Mouse (Mus musculus): Measurements from ENCODE around the gene Samd7. TPM values are rescaled to one million over a fixed set of nuclear protein-coding genes. Genes with fewer than 3 reads are reported as not detected.

Samd7 gene
- polyA plus RNA-seq (2015; fragmentation: Nextera tagmentation; extraction: Ambion mirVana): 0.04 and 0.07 TPM in 2 replicates

GRCm38 (mm10) chr3:30746006-30746405 lies at the start of gene Samd7:
Gene Samd7, plus strand, starts transcription at chr3:30746293.

GRCm38 (mm10) chr3:30699711-30700505 lies 46.2 kb upstream of the Samd7 start, which contains the start of gene Lrrc31:
Gene Lrrc31, minus strand, starts transcription at chr3:30699843.

GRCm38 (mm10) chr3:30792737-30793402 lies 46.8 kb downstream of the Samd7 start, which contains the start of gene Sec62:
Gene Sec62, plus strand, starts transcription at chr3:30792875.

Other genes with a start within 250 kb of the Samd7 start
- 2.2 and 2.4 TPM in 2 replicates for gene Mecom, start 198.3 kb upstream of the Samd7 start, polyA plus RNA-seq (2015; fragmentation: Nextera tagmentation; extraction: Ambion mirVana)
- gene Actrt3, start 146.4 kb upstream of the Samd7 start, polyA plus RNA-seq (2015; fragmentation: Nextera tagmentation; extraction: Ambion mirVana): not detected in 2 replicates
- 14.1 and 14.5 TPM in 2 replicates for gene Mynn, start 144.2 kb upstream of the Samd7 start, polyA plus RNA-seq (2015; fragmentation: Nextera tagmentation; extraction: Ambion mirVana)
- gene Lrriq4, start 101.8 kb upstream of the Samd7 start, polyA plus RNA-seq (2015; fragmentation: Nextera tagmentation; extraction: Ambion mirVana): not detected in 2 replicates
- gene Lrrc34, start 98.4 kb upstream of the Samd7 start, polyA plus RNA-seq (2015; fragmentation: Nextera tagmentation; extraction: Ambion mirVana): 0.20 and 0.33 TPM in 2 replicates
- not detected in 2 replicates for gene Lrrc31, start 46.5 kb upstream of the Samd7 start, polyA plus RNA-seq (2015; fragmentation: Nextera tagmentation; extraction: Ambion mirVana)
- 96.5 and 100 TPM in 2 replicates for gene Sec62, start 46.6 kb downstream of the Samd7 start, polyA plus RNA-seq (2015; fragmentation: Nextera tagmentation; extraction: Ambion mirVana)
- gene Gpr160, start 109.7 kb downstream of the Samd7 start, polyA plus RNA-seq (2015; fragmentation: Nextera tagmentation; extraction: Ambion mirVana): 6.2 and 11.1 TPM in 2 replicates
- gene Phc3, start 223.1 kb downstream of the Samd7 start, polyA plus RNA-seq (2015; fragmentation: Nextera tagmentation; extraction: Ambion mirVana): 3.7 and 3.9 TPM in 2 replicates
- gene Prkci, start 249.5 kb downstream of the Samd7 start, polyA plus RNA-seq (2015; fragmentation: Nextera tagmentation; extraction: Ambion mirVana): 5.5 and 6.5 TPM in 2 replicates

Measured in spleen, postnatal 0 days (tissue).